ENCODE assay signal across 10 mouse cellular contexts in the genomic region with DNA sequence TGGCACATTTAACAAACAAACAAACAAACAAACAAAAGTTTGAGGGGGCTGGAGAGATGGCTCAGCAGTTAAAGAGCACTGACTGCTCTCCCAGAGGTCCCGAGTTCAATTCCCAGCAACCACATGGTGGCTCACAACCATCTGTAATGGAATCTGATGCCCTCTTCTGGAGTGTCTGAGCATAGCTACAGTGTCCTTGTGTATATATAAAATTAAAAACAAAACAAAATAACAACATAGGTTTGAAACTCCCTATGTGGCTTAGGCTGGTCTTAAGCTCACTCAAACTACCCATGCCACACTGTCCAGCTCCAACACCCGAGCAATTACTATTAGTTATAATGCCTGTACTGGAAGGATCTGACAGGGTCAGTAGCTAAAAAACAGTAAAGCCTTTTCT. TPM values are rescaled to one million over a fixed set of nuclear protein-coding genes. Genes with fewer than 3 reads are reported as not detected.
DNase-seq lines count a peak whose midpoint lies in the region; ATAC-seq and TF ChIP-seq lines count a peak whose summit lies in the region.
"Had no signal": no experiment of that assay in that cellular context is flagged by ENCODE, and none has a peak within 500 bp of the region (broad histone marks: within the 10 kb centered on the region; RNA-seq: fewer than 3 reads in every experiment).

No protein-coding gene starts in this region.

- H3K79me2 ChIP-seq in CH12.LX (replicated peaks; ENCODE audit: control insufficient read depth, extremely low read depth, insufficient read depth, poor library complexity, severe bottlenecking) = peaks cover 12% of the 10 kb centered on the region; the same call in 1 of the 2 replicates

- dilution Hi-C loops in CH12.LX (cut with MboI; ENCODE audit: extremely low pct_ligation_motif_present, extremely low pct_unique_long_range_greater_than_20kb, low sequenced_read_pairs) = no loop called here

- peak overlapping the region; percentile 69 for H3K9ac ChIP-seq in CH12.LX (ENCODE audit: insufficient read depth, low read depth)
- no peak overlapping the region; the same call in 1 of the 2 replicates for H3K9ac ChIP-seq in forebrain, embryonic 16.5 days (replicated peaks; ENCODE audit: low read depth, low read length)
- peak overlapping the region; percentile 91 for H3K9ac ChIP-seq in liver, postnatal 0 days (replicated peaks)

- TF ChIP-seq CTCF in CH12.LX (conservative IDR thresholded peaks at IDR 0.05 in 1 of 2, IDR thresholded peaks at IDR 0.05 in 1 of 2; ENCODE audit: low read depth in 2 of 2, low read length in 2 of 2) = peak in 1 of 2 experiments; percentile 33; a peak in 3 of 4 replicates
- TF ChIP-seq CTCF in liver, postnatal 0 days (IDR thresholded peaks at IDR 0.05; ENCODE audit: low read depth) = no peak; the same call in 1 of the 2 replicates

- TF ChIP-seq POLR2A in CH12.LX (IDR thresholded peaks at IDR 0.05; ENCODE audit: low read depth, low read length) = no peak

- peaks cover 37% of the 10 kb centered on the region for H3K36me3 ChIP-seq in heart, embryonic 10.5 days
- H3K36me3 ChIP-seq in CH12.LX (replicated peaks in 1 of 2; ENCODE audit: control insufficient read depth in 1 of 2, insufficient read depth in 1 of 2, low read length in 1 of 2) = peaks cover 33 to 49% of the 10 kb centered on the region in 2 experiments
- H3K36me3 ChIP-seq in forebrain, embryonic 16.5 days (ENCODE audit: control insufficient read depth, insufficient read depth) = 0 out of 2 replicates have a peak, but pooled peaks cover 5% of the 10 kb centered on the region
- peaks cover 31% of the 10 kb centered on the region for H3K36me3 ChIP-seq in liver, postnatal 0 days (replicated peaks; ENCODE audit: insufficient read depth, low read length)

- H3K4me1 ChIP-seq in heart, embryonic 10.5 days = peaks cover 9% of the 10 kb centered on the region; the same call in 1 of the 2 replicates
- peaks cover 0 to 15% of the 10 kb centered on the region in 2 experiments; a peak in 2 of 4 replicates for H3K4me1 ChIP-seq in CH12.LX (ENCODE audit: control insufficient read depth in 1 of 2, insufficient read depth in 2 of 2)
- peaks cover 15% of the 10 kb centered on the region for H3K4me1 ChIP-seq in forebrain, embryonic 16.5 days (replicated peaks; ENCODE audit: control insufficient read depth, insufficient read depth, low read length)
- H3K4me1 ChIP-seq in liver, postnatal 0 days (ENCODE audit: insufficient read depth) = 0 out of 2 replicates have a peak, but pooled peaks cover 4% of the 10 kb centered on the region

- H3K4me2 ChIP-seq in CH12.LX (ENCODE audit: insufficient read depth, low read depth, poor library complexity, severe bottlenecking) = peak overlapping the region; percentile 98; the same call in 1 of the 2 replicates
- H3K4me2 ChIP-seq in forebrain, embryonic 16.5 days (ENCODE audit: low read length) = peak overlapping the region; percentile 93
- H3K4me2 ChIP-seq in liver, postnatal 0 days (ENCODE audit: low read depth, low read length) = peak overlapping the region; percentile 88

- DNase-seq in heart, embryonic 10.5 days (ENCODE audit: low spot score) = no peak
- no peak for DNase-seq in heart, postnatal 36 days
- DNase-seq in CH12.LX (ENCODE audit: extremely low read depth) = no peak
- no peak for DNase-seq in liver, postnatal 0 days
- DNase-seq in natural killer cell, adult 2 months (ENCODE audit: low spot score in 2 of 2) = no peak
- no peak for DNase-seq in ovary, postnatal 14 days (ENCODE audit: low spot score)
- DNase-seq in kidney, postnatal 14 days = no peak
- DNase-seq: cerebellum, adult 8-10 months had no signal

- no peak for TF ChIP-seq RAD21 in CH12.LX (IDR thresholded peaks at IDR 0.05; ENCODE audit: low read depth, low read length)

- H3K27me3 ChIP-seq in heart, embryonic 10.5 days (ENCODE audit: insufficient read depth, poor library complexity, severe bottlenecking) = no peaks in the 10 kb centered on the region
- no peaks in the 10 kb centered on the region for H3K27me3 ChIP-seq in CH12.LX (replicated peaks)
- no peaks in the 10 kb centered on the region for H3K27me3 ChIP-seq in forebrain, embryonic 16.5 days (replicated peaks; ENCODE audit: control insufficient read depth, insufficient read depth, low read length)
- no peaks in the 10 kb centered on the region for H3K27me3 ChIP-seq in liver, postnatal 0 days (ENCODE audit: insufficient read depth, low read length)

- H3K4me3 ChIP-seq in heart, embryonic 10.5 days = peak overlapping the region; percentile 82
- peak overlapping the region in 2 of 3 experiments; percentile 52 to 82 for H3K4me3 ChIP-seq in CH12.LX (replicated peaks in 1 of 3; ENCODE audit: low read depth in 2 of 3, low read length in 2 of 3, poor library complexity in 1 of 3)
- peak overlapping the region; percentile 90; the same call in 1 of the 2 replicates for H3K4me3 ChIP-seq in forebrain, embryonic 16.5 days (replicated peaks; ENCODE audit: low read length)
- peak overlapping the region; percentile 86 for H3K4me3 ChIP-seq in liver, postnatal 0 days (ENCODE audit: low read depth, low read length)

- in situ Hi-C loops in CH12.LX (cut with MboI; ENCODE audit: low pct_ligation_motif_present, low pct_unique_long_range_greater_than_20kb, low sequenced_read_pairs) = loop anchor here (25.0 kb wide), 1 partner anchor 306 kb away; the partner anchor contains the start of genes Eif6 and Fam83c

- TF ChIP-seq EP300 in CH12.LX (IDR thresholded peaks at IDR 0.05; ENCODE audit: low read length) = no peak
- no peak for TF ChIP-seq EP300 in liver, postnatal 0 days (IDR thresholded peaks at IDR 0.05; ENCODE audit: low read depth)

- H3K9me3 ChIP-seq in heart, embryonic 10.5 days = no peaks in the 10 kb centered on the region
- no peaks in the 10 kb centered on the region for H3K9me3 ChIP-seq in CH12.LX (replicated peaks; ENCODE audit: low read length)
- H3K9me3 ChIP-seq in forebrain, embryonic 16.5 days (ENCODE audit: control insufficient read depth, low read length) = no peaks in the 10 kb centered on the region
- H3K9me3 ChIP-seq in liver, postnatal 0 days (ENCODE audit: low read length) = no peaks in the 10 kb centered on the region

- peak overlapping the region; percentile 94; the same call in 1 of the 2 replicates for H3K27ac ChIP-seq in heart, embryonic 10.5 days
- no peak overlapping the region for H3K27ac ChIP-seq in CH12.LX (ENCODE audit: insufficient read depth, low read depth)
- H3K27ac ChIP-seq in forebrain, embryonic 16.5 days (ENCODE audit: low read length) = no peak overlapping the region
- peak overlapping the region; percentile 88; the same call in 1 of the 2 replicates for H3K27ac ChIP-seq in liver, postnatal 0 days (ENCODE audit: low read depth)

- no peak for ATAC-seq in forebrain, embryonic 16.5 days
- no peak for ATAC-seq in liver, postnatal 0 days
- ATAC-seq: CD4-positive, CD25-positive, alpha-beta regulatory T cell, adult 4 months had no signal

- 75% methylated on average over 2 of the region's 2 CpGs for whole genome bisulfite sequencing in heart, embryonic 10.5 days
- 85% methylated on average over 2 of the region's 2 CpGs for WGBS in forebrain, embryonic 16.5 days
- 79% methylated on average over 2 of the region's 2 CpGs for WGBS in liver, postnatal 0 days (ENCODE audit: insufficient replicate concordance)

- intact Hi-C loops in heart, postnatal 36 days (cut with DNase I) = loop anchor here (2.0 kb wide), 1 partner anchor 180 kb away; no protein-coding TSS in a partner anchor

RNA-seq across cellular contexts. Expression of gene Romo1, which starts 1.0 kb away (rescaled TPM):
- 431 and 437 TPM in 2 replicates for polyA plus RNA-seq in heart, embryonic 10.5 days (2016; fragmentation: Nextera tagmentation; extraction: Ambion mirVana)
- total RNA-seq in heart, postnatal 36 days (2021) = 100 to 1,000 TPM; 345 to 377 TPM
- total RNA-seq in CH12.LX (2012; rRNA removed) (292 and 319 TPM in 2 replicates), CH12.LX (2014; rRNA removed) (110 and 130 TPM in 2 replicates)
- polyA plus RNA-seq in CH12.LX (2012; ENCODE audit: insufficient read length, low read depth) = 255 and 303 TPM in 2 replicates
- 295 and 326 TPM in 2 replicates for polyA plus RNA-seq in forebrain, embryonic 16.5 days (2015; fragmentation: Nextera tagmentation; extraction: Ambion mirVana)
- polyA plus RNA-seq in liver, postnatal 0 days (2015; fragmentation: Nextera tagmentation; extraction: Ambion mirVana) = 292 and 295 TPM in 2 replicates

RNA-seq across cellular contexts. Expression of gene Nfs1, which starts 1.2 kb away (rescaled TPM):
- 54.5 and 65.2 TPM in 2 replicates for polyA plus RNA-seq in heart, embryonic 10.5 days (2016; fragmentation: Nextera tagmentation; extraction: Ambion mirVana)
- total RNA-seq in heart, postnatal 36 days (2021) = 10 to 100 TPM; 86.3 to 93.6 TPM
- total RNA-seq in CH12.LX (2012; rRNA removed) (58.6 and 60.6 TPM in 2 replicates), CH12.LX (2014; rRNA removed) (68.8 and 72.1 TPM in 2 replicates)
- 49.2 and 51.3 TPM in 2 replicates for polyA plus RNA-seq in CH12.LX (2012; ENCODE audit: insufficient read length, low read depth)
- 39.7 and 45.2 TPM in 2 replicates for polyA plus RNA-seq in forebrain, embryonic 16.5 days (2015; fragmentation: Nextera tagmentation; extraction: Ambion mirVana)
- 38.9 and 40.2 TPM in 2 replicates for polyA plus RNA-seq in liver, postnatal 0 days (2015; fragmentation: Nextera tagmentation; extraction: Ambion mirVana)

RNA-seq across cellular contexts. Expression of gene Gm28036, which starts 15.9 kb away (rescaled TPM):
- 12.4 and 18.4 TPM in 2 replicates for polyA plus RNA-seq in heart, embryonic 10.5 days (2016; fragmentation: Nextera tagmentation; extraction: Ambion mirVana)
- 10 to 100 TPM in 1 of 2 experiments, 1 to 10 TPM in 1; 9.0 to 13.6 TPM for total RNA-seq in heart, postnatal 36 days (2021)
- total RNA-seq in CH12.LX (2012; rRNA removed) (14.7 and 18.8 TPM in 2 replicates), CH12.LX (2014; rRNA removed) (10.5 and 17.0 TPM in 2 replicates)
- 15.3 and 18.4 TPM in 2 replicates for polyA plus RNA-seq in CH12.LX (2012; ENCODE audit: insufficient read length, low read depth)
- 20.7 and 28.6 TPM in 2 replicates for polyA plus RNA-seq in forebrain, embryonic 16.5 days (2015; fragmentation: Nextera tagmentation; extraction: Ambion mirVana)
- polyA plus RNA-seq in liver, postnatal 0 days (2015; fragmentation: Nextera tagmentation; extraction: Ambion mirVana) = 0.88 and 3.0 TPM in 2 replicates

RNA-seq across cellular contexts. Expression of gene Rbm12, which starts 31.0 kb away (rescaled TPM):
- polyA plus RNA-seq in heart, embryonic 10.5 days (2016; fragmentation: Nextera tagmentation; extraction: Ambion mirVana) = 33.0 and 35.1 TPM in 2 replicates
- 10 to 100 TPM; 11.1 to 11.5 TPM for total RNA-seq in heart, postnatal 36 days (2021)
- total RNA-seq in CH12.LX (2012; rRNA removed) (9.6 and 13.2 TPM in 2 replicates), CH12.LX (2014; rRNA removed) (20.7 and 25.2 TPM in 2 replicates)
- polyA plus RNA-seq in CH12.LX (2012; ENCODE audit: insufficient read length, low read depth) = 33.4 and 36.5 TPM in 2 replicates
- polyA plus RNA-seq in forebrain, embryonic 16.5 days (2015; fragmentation: Nextera tagmentation; extraction: Ambion mirVana) = 37.6 and 38.8 TPM in 2 replicates
- polyA plus RNA-seq in liver, postnatal 0 days (2015; fragmentation: Nextera tagmentation; extraction: Ambion mirVana) = 5.5 and 5.7 TPM in 2 replicates

RNA-seq across cellular contexts. Expression of gene Cpne1, which starts 31.1 kb away (rescaled TPM):
- polyA plus RNA-seq in heart, embryonic 10.5 days (2016; fragmentation: Nextera tagmentation; extraction: Ambion mirVana) = 42.6 and 55.3 TPM in 2 replicates
- total RNA-seq in heart, postnatal 36 days (2021) = 10 to 100 TPM; 15.2 to 17.5 TPM
- total RNA-seq in CH12.LX (2012; rRNA removed) (36.8 and 39.8 TPM in 2 replicates), CH12.LX (2014; rRNA removed) (34.0 and 36.6 TPM in 2 replicates)
- polyA plus RNA-seq in CH12.LX (2012; ENCODE audit: insufficient read length, low read depth) = 24.6 and 33.0 TPM in 2 replicates
- polyA plus RNA-seq in forebrain, embryonic 16.5 days (2015; fragmentation: Nextera tagmentation; extraction: Ambion mirVana) = 28.9 and 30.4 TPM in 2 replicates
- 13.4 and 16.0 TPM in 2 replicates for polyA plus RNA-seq in liver, postnatal 0 days (2015; fragmentation: Nextera tagmentation; extraction: Ambion mirVana)

Comparison
In these comparisons a context has a peak if more than half of its experiments do, and no peak if none do; other contexts are left out.
1. H3K27ac ChIP-seq: peak in heart, embryonic 10.5 days (single experiment) and liver, postnatal 0 days (single experiment); none in CH12.LX (single experiment) and forebrain, embryonic 16.5 days (single experiment).
2. Peak in every context shown above with its lines, with median percentiles within 50 percentile points of each other: H3K4me3 ChIP-seq and H3K4me2 ChIP-seq.